Mouse (Mus musculus) mesoderm, embryonic 11.5 days (tissue): ENCODE data around the gene Uevld.
"Not testable (repeated sequence)": the region's sequence is repeated elsewhere in the genome, so short reads cannot be mapped to it uniquely, and the experiment has no call there.

ENCODE experiments used
- DNase-seq: peaks from one replicate; pipeline ENCODE4 v3.0.0-alpha.2; 2012; ENCODE audit warnings: low read depth, low spot score

Uevld gene

DNA sequence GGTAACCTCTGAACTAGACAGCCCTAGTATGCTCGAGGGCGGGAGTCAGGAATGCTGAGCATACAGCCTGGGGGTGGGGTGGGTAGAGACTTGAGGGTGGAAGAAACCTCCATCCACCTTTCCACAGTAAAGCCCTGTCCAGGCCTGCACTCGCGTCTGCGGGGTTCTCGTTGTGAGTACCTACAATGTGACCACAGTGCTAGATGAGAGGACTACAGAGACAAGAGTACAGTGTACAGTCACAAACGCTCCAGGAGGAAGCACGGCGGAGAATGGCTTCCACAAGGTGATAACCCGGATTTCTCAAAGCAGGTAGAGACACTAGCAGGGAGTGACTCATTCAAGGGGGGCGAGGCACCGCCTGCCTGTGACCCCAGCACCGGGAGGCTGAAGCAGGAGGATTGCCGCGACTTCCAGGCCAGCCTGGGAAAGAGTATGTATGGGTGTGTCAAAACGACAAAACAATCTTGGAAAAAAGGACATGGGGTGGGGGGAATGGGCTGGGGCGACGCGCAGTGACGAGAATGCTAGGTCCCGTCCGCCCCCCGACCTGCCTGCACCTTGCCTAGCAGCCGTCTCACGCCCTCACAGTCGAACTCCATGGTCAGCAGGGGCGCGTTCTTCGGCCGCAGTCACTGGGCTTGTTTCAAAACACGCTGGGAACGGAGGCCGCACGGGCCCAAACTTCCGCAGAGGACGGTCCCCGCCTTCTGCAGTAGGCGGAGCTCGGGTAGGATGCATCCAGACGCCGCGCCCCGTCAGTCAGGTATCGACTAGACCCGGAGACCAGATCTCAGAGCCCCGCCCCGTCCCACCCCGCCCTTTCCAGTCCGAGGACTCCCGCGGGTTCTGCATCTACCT lies at the start of gene Uevld:
Gene Uevld (minus strand): TSS at position 697 of the 861 bp plus-strand sequence.
- DNase-seq: peak; percentile 93

GRCm38 (mm10) chr7:47007818-47008167 lies 49.5 kb upstream of the Uevld start:
- peak; percentile 76 for DNase-seq

GRCm38 (mm10) chr7:47007109-47007780 lies 48.9 kb upstream of the Uevld start:
- DNase-seq: no peak

GRCm38 (mm10) chr7:47003411-47004115 lies 45.2 kb upstream of the Uevld start:
- no peak for DNase-seq

GRCm38 (mm10) chr7:47001900-47002275 lies 43.6 kb upstream of the Uevld start:
- DNase-seq: no peak

DNA sequence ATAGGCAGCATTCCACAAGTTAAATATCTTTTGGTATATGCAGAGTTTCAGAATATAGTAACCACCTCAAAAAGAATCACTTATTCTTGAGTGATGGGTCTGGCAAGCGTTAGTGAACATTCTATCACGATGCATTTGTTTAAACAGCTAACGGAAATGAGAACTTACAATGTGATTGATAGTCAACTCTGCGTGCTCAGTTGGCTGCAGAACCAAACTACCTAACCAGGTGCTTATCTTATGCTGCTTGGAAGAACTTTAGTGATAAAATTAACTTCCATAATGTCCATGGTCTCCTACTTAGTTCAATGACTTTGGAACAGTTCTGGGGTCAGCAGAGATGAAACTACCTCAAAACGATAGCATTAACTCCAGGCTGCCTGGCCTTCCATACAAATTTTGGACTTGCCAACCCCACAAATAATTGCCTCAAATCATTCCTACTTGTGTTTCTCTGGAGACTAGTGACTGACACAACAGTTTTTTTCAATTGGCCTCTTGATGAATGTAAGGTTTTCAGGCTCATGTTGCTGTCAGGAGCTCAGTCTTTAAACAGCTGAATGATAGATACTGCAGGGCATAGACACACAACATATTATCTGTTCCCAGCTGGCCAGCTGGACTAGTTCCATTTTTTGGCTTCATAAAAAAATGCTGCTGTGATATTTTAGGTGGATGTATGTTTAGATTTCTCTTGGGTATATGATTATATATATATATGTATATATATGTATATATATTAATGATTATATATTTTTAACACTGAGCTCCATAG lies 43.0 kb upstream of the Uevld start:
- no peak for DNase-seq

DNA sequence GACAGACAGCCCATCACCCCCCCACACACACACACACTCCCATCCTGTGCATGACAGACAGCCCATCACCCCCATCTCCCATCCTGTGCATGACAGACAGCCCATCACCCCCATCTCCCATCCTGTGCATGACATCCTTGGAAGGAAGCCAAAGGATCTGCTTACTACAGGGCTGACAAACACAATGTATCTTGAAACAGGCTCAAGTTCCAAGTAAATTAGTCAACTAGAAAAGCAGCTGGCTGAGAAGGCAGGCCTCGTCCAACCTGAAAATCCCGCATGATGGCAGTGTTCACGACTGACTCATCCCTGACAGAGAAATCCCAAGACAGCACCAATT lies 42.3 kb upstream of the Uevld start:
- no peak for DNase-seq

DNA sequence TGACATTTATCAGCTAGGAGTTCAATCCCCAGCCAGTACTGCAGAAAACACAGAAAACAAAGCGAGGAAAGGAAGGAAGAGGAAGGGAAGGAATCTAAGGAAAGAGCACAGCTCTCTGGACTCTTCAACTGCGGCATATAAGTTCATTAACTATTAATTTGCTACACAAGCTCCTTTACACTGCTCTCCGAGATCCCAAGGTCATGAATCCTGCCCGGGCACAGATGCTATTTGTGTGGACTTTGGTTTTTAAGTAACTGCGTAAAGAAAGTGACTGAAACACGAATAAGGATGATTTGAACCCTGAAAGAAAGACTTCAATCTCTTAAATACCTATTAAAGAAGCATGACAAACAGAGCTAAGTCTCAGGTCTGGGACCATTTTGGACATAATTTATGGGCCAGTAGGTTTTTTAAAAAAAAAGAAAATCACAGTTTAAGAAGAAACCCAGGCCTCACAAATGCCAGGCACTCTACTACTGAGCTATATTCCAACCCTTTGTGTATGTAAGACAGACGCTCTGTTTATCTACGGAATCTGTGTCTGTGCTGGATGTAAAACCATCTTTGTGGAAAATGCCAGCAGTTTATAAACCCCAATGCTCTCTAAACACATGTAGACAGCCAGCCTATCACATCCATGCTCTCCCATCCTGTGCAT lies 41.8 kb upstream of the Uevld start:
- DNase-seq: no peak

- no peak for DNase-seq
Measured at GRCm38 (mm10) chr7:46998942-46999341, 40.6 kb upstream of the Uevld start.

DNA sequence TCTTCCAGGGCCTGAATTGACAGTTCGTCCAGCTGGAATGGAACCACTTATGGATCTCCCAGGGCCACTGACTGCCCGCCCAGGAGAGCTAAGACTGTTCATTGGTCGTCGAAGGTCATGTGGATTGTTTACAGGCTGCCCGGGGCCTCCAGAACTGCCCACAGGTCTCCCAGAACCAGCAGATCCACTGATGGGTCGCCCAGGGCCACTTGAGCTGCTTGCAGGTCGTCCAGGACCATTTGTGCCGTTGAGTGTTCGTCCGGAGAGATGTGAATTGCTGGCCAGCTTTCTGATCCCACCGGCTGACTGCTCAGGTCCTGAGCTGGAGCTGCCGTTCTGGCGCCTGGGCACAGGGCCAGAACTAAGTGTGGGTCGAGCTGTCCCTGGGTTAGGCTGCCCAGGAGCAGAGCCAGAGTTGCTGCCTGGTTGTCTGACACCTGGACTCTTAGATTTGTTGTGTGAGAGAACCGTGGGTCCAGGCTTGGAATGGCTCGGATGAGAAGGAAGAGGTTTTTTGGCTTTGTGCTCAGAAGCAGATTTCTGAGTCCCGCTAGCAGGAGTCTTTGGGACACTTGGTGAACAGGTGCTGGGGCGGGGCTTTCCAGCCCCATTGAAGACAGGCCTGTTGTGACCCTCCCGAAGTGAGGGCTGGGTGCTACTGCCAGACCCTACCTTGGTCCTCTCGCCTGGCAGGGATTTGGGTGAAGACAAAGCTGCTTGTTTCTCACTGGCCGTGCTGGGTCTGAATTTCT lies 39.5 kb upstream of the Uevld start:
- no peak for DNase-seq

- no peak for DNase-seq
Measured at GRCm38 (mm10) chr7:46997008-46997407, 38.7 kb upstream of the Uevld start.

- no peak for DNase-seq
Measured at GRCm38 (mm10) chr7:46995558-46995957, 37.2 kb upstream of the Uevld start.

DNA sequence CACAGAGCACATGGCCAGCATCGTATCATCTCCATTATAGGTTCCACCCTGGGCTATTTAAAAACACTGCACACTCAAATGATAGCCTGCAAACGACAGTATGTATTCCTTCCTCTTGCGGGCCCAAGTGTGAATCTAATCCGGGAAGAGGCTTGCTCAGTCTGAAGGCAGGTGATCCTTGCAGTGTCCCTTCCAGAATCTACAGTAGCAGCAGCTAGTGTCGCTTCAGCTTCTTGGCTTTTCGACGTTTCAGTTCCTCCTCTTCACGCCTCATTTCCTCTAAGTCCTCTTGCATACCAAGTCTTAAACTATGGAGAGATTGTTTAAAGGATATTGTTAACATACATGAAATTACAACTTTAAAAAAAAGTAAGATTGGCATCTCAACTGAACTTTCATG lies 34.8 kb upstream of the Uevld start:
- no peak for DNase-seq

DNA sequence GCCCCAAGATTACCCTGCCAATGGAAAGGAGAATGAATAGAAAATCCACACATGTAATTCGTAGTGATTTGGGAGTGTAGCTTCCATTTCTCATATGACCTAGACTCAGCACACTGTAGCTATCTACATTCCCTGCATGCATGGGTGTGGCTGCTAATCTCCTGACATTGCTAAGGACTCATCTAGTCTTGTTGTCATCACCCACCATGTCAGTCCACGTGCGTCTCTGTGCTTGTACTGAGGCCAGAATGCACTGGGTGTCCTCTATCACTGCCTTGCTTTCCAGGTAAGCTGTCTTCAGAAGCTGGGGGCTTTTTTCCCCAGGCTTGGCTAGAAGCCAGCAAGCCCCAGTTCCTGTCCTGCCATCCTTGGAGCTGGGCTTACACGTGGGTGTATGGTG lies 31.1 kb upstream of the Uevld start:
- DNase-seq: not testable (repeated sequence)

DNA sequence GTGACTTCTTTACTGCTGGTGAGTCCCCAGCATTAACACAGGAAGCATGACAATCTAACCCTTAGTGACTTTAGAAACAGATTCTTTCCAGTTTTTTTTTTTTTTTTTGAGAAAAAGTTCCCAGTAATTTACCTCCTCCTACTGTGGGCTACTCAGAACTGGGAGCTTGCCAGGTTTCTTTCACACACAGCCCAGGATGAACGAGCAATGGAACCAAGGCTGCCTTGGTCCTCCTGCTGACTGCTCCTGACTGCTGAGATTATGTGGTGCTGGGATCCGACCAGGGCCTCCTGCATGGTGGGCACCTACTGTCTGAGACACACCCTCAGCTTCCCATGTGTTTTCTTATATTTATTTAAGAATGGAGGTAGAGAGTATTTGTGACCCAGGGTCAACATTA lies 28.7 kb upstream of the Uevld start:
- no peak for DNase-seq

- DNase-seq: peak; percentile 56
Measured at GRCm38 (mm10) chr7:46986646-46987045, 28.3 kb upstream of the Uevld start.

GRCm38 (mm10) chr7:46985718-46986505 lies 27.6 kb upstream of the Uevld start:
- no peak for DNase-seq

GRCm38 (mm10) chr7:46983280-46983679 lies 25.0 kb upstream of the Uevld start, which contains the start of gene Gm9999:
Gene Gm9999, plus strand, starts transcription at chr7:46983580.
- DNase-seq: no peak

DNA sequence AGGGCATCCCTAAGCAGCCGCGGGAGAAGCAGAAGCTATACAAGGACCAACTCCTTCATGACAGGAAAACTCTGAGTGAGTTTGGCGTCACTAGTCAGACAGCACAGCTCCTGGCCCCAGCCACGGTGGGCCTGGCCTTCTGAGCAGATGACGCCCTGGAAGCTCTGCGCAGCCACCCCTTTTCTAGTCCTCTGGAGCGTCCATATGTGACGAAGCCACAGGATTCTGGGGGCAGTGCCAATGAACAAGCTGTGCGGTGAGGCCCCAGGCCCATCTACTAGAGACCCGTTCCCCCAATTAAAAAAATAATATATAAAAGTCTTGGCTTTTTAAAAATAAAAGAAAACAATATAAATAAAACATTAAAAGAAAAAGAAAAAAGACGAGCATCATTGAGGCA lies 17.1 kb upstream of the Uevld start:
- DNase-seq: no peak

GRCm38 (mm10) chr7:46974648-46975047 lies 16.3 kb upstream of the Uevld start:
- no peak for DNase-seq
